Mouse (Mus musculus): ENCODE results near the gene Sprr1a.
"Not testable (repeated sequence)": the region's sequence is repeated elsewhere in the genome, so short reads cannot be mapped to it uniquely, and the experiment has no call there.

Sprr1a gene

DNA sequence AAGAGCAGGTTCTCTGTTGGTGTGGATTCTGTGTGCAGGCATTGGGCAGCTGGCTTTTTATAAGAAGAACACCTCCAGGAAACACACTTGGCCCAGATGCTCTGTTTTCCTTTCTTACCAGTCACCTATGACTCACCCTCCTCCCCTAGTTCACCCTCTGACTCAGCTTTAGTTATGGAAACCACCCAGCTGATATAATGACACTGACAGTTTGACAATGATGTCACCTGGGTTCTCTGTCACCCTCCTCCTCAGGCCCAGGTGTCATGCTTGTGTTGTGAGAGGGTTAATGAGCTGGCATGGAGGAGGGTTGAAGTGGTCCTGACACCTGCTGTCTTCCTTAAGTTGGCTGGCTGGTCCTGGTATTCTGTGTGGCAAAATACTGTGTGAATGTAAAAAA is at the start of gene Sprr1a:
TSS of gene Sprr1a (minus strand) at position 33 of the 400 bp plus-strand sequence.
- DNase-seq (ENCODE audit: low spot score): no peak

DNA sequence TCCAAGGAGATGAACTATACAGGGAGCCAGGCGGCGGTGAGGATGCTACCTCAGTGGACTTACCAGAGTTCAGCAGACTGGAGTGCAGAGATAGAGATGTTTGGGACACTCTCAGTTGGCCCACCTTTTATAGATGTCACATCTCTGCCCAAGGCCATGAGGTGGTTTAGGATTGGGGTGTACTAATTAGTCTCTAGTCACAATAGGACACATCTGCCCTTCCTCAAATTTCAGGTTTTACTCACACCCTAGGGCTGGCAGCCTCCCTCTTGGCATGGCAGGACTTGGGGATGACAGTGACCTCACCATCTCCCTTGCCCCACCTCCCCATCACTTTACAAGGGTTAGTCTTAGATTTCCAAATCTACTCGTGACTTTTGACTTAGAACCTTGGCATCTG is 48.7 kb upstream of the Sprr1a start, which contains the start of gene 2310046K23Rik:
TSS of gene 2310046K23Rik (minus strand) at position 101 of the 400 bp plus-strand sequence.
- DNase-seq (ENCODE audit: low spot score): no peak

GRCm38 (mm10) chr3:92512325-92512724 is 26.6 kb upstream of the Sprr1a start:
- DNase-seq (ENCODE audit: low spot score): peak; percentile 35

DNA sequence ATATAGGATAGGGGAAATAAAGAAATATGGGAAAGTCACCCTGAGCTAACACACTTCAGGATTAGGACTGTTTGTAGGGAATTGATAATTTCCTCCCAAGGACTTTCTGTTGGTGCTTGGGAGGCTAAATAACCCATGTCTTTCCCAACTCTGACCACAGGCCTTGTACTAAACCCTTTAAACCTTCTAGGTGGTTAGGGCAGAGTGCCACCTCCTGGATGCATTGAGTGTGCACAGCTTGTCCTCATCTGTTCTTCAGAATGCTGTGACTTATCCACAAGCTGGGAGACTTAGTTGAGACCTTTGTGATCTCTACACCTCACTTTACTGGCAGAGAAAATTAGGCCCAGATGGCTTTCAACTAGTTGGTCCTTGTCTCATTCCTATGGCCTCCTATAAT is 25.1 kb upstream of the Sprr1a start:
- peak; percentile 71 for DNase-seq (ENCODE audit: low spot score)

DNA sequence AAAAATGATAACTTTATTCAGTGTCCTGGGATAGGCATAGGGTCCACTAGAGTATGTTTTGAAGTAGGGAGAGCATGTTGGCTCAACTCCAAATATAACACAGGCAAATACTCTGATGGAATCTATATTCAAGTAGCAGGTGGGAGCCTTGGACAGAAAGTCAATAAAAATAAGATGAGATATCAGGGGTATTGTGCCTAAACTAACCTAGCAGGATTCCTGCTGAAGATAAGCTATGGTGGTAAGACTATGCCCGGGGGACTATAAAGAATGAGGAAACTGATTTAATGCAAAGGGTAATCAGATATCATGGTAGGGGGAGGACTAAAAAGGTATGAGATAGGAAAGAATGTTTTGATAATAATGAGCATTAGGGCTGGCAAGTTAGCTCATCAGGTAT is 22.5 kb upstream of the Sprr1a start:
- no peak for DNase-seq (ENCODE audit: low spot score)

- DNase-seq (ENCODE audit: low spot score): no peak
Measured at GRCm38 (mm10) chr3:92503528-92503927, 17.8 kb upstream of the Sprr1a start.

GRCm38 (mm10) chr3:92500393-92500792 is 14.7 kb upstream of the Sprr1a start, which contains the start of gene Sprr4:
Gene Sprr4, minus strand, starts transcription at chr3:92500493.
- no peak for DNase-seq (ENCODE audit: low spot score)

DNA sequence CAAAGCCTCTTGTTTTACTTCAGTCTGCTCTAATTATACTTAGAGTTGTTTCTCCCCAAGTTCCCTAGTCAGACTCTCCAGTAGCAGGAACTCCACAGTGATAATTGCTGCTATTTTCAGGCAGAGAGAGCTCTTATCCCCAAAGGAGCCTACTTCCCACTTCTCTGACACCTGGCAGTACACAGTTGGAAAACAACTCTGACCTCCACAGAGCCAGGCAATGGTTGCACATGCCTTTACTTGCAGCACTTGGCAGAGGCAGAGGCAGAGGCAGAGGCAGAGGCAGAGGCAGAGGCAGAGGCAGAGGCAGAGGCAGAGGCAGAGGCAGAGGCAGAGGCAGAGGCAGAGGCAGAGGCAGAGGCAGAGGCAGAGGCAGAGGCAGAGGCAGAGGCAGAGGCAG is 4.6 kb upstream of the Sprr1a start:
- not testable (repeated sequence) for DNase-seq (ENCODE audit: low spot score)

DNA sequence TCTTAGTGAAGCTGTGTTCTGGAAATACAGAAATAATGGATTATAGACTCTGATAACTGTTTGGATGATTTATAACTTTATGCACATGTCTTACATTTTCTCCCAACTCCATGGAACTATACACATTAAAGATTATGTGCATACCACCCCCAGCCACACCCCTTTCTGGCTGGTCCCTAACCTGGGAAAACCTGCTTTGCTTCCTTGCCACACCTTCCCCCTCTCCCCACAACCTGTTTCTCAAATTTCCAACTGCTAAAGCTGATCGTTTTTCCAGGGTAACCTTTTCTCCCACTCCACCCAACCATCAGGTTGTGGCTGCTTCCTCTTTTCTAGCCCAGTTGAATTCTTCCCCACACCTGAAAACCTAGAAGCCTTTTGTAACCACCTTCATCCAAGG is 612 bp upstream of the Sprr1a start:
- DNase-seq (ENCODE audit: low spot score): no peak

GRCm38 (mm10) chr3:92481249-92481648 is 4.4 kb downstream of the Sprr1a start:
- peak; percentile 32 for DNase-seq (ENCODE audit: low spot score)

DNA sequence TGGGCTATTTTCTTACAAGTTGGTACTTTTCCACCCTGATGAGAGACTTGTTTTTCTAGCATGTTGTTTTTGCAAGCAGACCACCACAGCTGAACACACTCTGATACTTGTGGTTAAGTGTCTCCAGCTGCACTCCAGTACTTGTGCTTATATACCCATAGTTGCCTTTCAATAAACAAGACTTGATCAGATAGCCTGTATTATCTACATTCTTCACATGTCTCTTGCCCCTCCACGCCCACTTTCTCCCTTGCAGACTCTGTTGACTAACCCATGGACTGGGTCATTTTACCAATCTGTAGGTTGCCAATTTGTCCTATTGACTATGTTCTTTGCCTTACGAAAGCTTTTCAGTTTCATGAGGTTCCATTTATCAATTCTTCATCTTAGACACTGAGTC is 15.6 kb downstream of the Sprr1a start:
- DNase-seq (ENCODE audit: low spot score): no peak

DNA sequence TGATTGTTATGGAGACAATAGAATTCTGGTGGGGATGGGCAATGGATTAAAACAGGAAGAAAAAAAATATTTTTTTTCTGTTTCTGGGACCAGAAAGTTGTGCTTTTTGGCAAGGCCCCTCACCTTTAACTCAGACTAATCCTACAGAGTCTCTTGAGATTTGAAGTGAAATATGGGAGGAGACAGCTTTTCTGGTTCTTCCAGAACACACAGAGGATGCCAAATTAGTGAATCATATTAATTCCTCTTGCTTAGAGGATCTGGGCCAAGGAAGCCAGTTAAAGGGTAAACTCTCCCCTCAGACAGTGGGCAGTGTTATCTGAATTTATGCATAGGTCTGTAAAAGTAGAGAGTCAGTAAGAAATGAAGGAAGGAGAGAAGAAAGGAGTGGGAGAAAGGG is 18.3 kb downstream of the Sprr1a start:
- no peak for DNase-seq (ENCODE audit: low spot score)

DNA sequence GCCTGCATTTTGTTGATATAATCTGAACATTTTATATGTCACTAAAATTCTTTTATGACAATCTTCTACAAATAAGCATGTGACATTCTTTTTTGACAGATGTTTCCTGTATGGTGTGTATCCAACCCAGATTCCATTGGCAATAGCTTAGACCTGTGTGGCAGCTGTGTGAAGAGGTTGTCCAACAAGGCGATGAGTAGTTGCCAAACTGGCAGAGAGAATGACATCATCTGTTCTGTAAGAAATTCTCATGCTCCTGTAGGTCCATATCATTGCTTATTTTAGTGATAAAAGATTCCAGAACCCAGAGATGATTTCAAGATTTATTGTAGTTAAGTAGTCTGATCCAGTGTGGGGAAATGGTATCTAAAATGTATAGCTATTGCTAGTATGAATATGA is 19.1 kb downstream of the Sprr1a start:
- no peak for DNase-seq (ENCODE audit: low spot score)

DNA sequence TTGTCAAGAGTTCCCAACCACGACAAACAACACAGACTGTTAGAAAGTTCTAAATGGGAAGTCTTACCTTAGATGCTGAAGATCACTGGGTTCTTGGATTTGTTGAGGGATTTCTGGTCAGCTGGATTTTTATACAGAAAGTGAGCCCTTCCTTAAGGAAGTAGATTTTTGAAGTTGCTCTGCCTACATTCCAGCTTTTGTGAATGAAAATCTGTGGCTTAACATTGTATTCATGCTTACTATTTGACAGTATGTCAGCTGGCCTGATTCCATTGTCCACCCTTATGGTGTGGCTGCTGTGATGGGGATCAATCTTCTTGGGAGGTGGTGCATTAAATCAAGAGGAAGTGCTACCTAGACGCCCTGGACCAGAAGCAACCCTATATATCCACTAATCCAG is 27.1 kb downstream of the Sprr1a start, which contains the start of gene Sprr3:
TSS of gene Sprr3 (minus strand) at position 101 of the 400 bp plus-strand sequence.
- no peak for DNase-seq (ENCODE audit: low spot score)

DNA sequence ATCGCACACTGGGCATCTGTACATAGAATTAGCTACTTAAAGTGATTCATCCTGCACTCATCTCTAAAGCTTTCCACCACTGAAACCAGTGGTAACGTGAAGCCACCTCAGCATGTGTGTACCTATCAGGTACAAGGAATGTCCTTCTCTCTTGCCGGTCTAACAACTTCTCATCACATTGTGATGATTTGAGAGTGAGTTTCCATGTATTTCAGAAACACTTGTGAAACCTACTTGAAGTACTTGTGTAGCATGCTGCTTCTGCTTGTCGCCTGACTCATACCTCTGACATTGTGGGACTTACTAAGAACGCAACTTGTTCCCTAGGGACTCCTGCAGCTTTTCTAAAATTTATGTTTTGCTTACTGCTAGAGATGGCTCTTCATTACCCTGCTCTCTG is 30.5 kb downstream of the Sprr1a start:
- DNase-seq (ENCODE audit: low spot score): no peak

DNA sequence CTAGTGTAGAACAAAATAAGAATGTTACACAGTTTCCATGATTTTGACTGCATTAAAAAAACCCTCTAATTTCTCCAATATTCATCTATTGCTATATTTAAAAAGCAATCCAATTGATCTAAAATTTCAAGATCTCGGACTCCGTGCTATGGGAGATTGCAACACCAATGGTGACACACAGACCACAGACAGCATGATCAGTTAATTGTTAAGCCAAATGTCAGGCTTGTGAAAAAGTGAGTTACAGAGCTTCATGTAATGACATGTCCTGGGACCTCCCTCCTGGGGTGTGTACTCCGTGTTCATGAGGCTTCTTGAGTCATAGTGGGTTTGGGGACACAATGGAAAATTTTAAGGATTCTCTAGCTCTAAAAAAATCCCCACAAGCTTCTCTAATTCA is 45.5 kb downstream of the Sprr1a start:
- no peak for DNase-seq (ENCODE audit: low spot score)

DNA sequence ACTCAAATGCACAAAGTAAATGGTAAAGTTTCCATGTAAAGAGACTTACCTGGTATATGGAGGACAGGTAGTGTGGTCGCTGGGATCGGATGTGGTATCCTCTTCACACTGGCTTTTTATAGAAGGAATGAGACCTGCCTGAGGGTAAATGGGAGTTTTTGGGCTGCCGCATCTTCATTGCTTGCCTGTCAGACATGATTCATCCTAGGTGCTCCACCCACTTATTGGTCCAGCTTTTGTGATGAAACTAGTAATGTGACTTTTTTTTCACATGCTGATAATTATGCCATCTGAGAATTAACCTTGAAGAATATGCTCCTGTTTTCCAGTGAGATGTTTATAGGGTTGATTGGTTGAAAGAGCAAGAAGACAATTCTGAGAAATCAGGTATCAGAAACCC is 47.0 kb downstream of the Sprr1a start, which contains the start of gene Sprr1b:
TSS of gene Sprr1b (minus strand) at position 101 of the 400 bp plus-strand sequence.
- no peak for DNase-seq (ENCODE audit: low spot score)
